Mouse (Mus musculus): ENCODE measurements at regions not wholly inside any gene's neighbourhood (a gene's known extent, or its start where the extent isn't known, plus 50 kb on each side); places are given as distances from the start of the nearest gene placed in this dataset.

DNA sequence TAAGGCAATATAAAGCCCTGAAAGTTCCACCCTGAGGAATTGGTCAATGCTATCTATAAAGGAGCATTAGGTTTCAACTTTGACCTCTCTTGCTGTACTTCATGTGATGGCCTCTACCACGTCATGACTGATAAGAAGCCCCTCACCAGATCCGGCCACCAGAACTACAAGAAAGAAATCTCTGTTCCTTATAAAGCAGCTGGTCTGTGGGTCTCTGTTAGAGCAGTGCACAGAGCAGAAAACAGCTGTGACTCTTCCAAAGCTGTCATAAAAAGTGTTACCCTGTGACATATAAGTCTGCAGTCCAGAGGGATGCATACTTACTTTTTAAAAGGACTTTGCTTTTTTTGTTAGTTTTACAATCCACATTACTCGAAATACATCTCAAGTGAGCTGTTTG, 111.1 kb upstream of the Slc22a23 start:
- TF ChIP-seq CTCF (IDR thresholded peaks at IDR 0.05) = no peak
- no peak for TF ChIP-seq POLR2A (IDR thresholded peaks at IDR 0.05; ENCODE audit: insufficient read depth, low read depth, low read length)

Data from heart, adult 2 months (tissue).